Mouse (Mus musculus) midbrain, embryonic 10.5 days (tissue): Measurements from ENCODE around the gene Mapre3. TPM values are rescaled to one million over a fixed set of nuclear protein-coding genes. Genes with fewer than 3 reads are reported as not detected.

Source experiments
- DNase-seq: peaks from one replicate; pipeline ENCODE4 v3.0.0-alpha.2; 2017; ENCODE audit warnings: low spot score
- H3K27ac ChIP-seq: fragments of 300-500 bp; sonication (generic); replicated peaks from 2 replicates; pipeline ENCODE4 v1.5.1; 2016; ENCODE audit warnings: mild to moderate bottlenecking
- H3K27me3 ChIP-seq: fragments of 300-500 bp; sonication (generic); 2 replicates; pipeline ENCODE4 v1.6.1; 2016; ENCODE audit warnings: low read depth, mild to moderate bottlenecking; ENCODE audit not compliant: poor library complexity, severe bottlenecking
- H3K36me3 ChIP-seq: fragments of 300-500 bp; sonication (generic); 2 replicates; pipeline ENCODE4 v1.6.1; 2016; ENCODE audit warnings: mild to moderate bottlenecking, moderate library complexity
- H3K4me1 ChIP-seq: fragments of 300-500 bp; sonication (generic); 2 replicates; pipeline ENCODE4 v1.6.1; 2016
- H3K4me3 ChIP-seq: fragments of 300-500 bp; sonication (generic); 2 replicates; pipeline ENCODE4 v1.5.1; 2016; ENCODE audit warnings: mild to moderate bottlenecking, moderate library complexity
- H3K9me3 ChIP-seq: fragments of 300-500 bp; sonication (generic); replicated peaks from 2 replicates; pipeline ENCODE4 v1.6.1; 2016; ENCODE audit warnings: mild to moderate bottlenecking
- WGBS: fragments of 180-500 bp; shearing (Covaris S2); methylation state at CpG from one replicate; pipeline ENCODE4 v1.1.7; 2016; 5-methylcytosine and 5-hydroxymethylcytosine counted together
- polyA plus RNA-seq: library from polyadenylated mRNA; unstranded; fragments of >200 nt; fragmentation: Nextera tagmentation; extraction: Ambion mirVana; gene quantifications from 2 replicates; pipeline ENCODE4 v1.2.1, GENCODE M21; 2016

Mapre3 gene
- polyA plus RNA-seq, 1 experiment from 2014 or later = 22.9 TPM

DNA sequence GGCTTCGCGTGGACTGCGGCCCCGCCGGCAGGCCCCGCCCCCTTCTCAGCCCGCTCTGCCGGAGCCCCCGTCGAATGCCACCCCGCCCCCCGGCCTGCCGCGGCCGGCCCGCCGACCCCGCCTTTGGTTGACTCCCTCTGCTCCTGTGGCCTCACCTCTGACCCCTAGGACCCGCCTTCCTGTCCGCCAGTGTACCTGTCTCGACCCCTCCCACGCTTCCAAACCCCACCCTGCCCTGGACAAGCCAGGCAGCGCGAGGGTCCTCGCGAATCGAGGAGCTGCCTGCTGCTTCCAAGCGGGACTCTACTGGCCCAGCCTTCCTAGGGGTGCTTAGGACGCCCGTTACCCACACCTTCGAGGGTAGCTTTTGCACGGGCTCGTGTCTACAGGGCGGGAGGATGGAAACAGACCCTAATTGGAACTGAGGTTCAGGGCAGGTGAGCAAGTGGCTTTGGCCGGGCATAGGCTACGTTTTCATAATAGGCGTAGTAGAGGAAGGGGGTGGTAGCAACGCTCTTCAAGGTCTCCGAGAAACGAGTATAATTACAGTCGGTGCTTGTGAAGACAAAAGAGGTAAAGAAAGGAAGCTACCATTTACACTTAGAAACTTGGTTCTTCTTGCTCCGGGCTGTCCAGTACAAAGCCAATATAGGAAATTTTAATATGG is 74.8 kb downstream of the Mapre3 start:
- Histone ChIP-seq H3K4me1 (peaks cover 30% of the 10 kb centered on the region), H3K27ac (peak overlapping the region; percentile 94), H3K4me3 (peak overlapping the region; percentile 73), H3K36me3 (peaks cover 40% of the 10 kb centered on the region), H3K9me3 (no peaks in the 10 kb centered on the region), H3K27me3 (no peaks in the 10 kb centered on the region)
- 2% methylated on average over 41 of the region's 42 CpGs for WGBS
- no peak for DNase-seq

DNA sequence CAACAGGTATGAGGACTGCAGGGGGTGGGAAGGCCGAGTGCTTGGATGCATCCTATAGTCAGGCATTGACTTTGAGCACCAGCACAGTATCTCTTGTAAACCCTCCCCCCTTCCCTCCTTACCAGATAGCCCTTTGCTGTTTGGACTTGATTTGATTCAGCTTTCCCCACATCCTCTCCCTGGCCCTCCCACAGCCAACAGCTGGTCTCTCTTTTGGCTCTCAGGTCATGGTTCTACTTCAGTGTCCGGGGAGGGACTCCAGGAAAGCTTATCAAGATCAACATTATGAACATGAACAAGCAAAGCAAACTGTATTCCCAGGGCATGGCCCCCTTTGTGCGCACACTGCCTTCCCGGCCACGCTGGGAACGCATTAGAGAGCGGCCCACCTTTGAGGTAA is 75.9 kb downstream of the Mapre3 start:
- 88% methylated on average over 7 of the region's 7 CpGs for WGBS
- Histone ChIP-seq H3K4me1 (peaks cover 30% of the 10 kb centered on the region), H3K9me3 (no peaks in the 10 kb centered on the region), H3K27ac (peak overlapping the region; percentile 94; the same call in 1 of the 2 replicates), H3K4me3 (peak overlapping the region; percentile 73), H3K27me3 (no peaks in the 10 kb centered on the region), H3K36me3 (peaks cover 52% of the 10 kb centered on the region)
- DNase-seq = no peak

DNA sequence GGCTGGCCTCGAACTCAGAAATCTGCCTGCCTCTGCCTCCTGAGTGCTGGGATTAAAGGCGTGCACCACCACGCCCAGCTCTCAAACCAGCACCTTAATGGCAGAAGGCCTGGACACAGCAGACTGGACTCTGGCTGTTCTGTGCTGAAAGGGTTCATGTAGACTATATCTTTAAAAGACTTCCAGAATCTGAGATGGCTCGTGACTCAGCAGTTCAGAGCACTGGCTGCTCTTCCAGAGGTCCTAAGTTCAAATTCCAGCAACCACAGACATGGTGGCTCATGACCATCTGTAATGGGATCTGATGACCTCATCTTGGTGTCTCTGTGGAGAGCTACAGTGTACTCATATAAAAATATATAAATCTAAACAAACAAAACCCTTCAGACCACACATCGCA is 87.4 kb downstream of the Mapre3 start:
- DNase-seq = no peak
- no peak overlapping the region for H3K4me3 ChIP-seq
- WGBS = 94% methylated on average over 5 of the region's 5 CpGs
- H3K36me3 ChIP-seq = peaks cover 91% of the 10 kb centered on the region
- H3K27ac ChIP-seq = no peak overlapping the region
- H3K4me1 ChIP-seq = peaks cover 19% of the 10 kb centered on the region
- no peaks in the 10 kb centered on the region for H3K9me3 ChIP-seq
- H3K27me3 ChIP-seq = no peaks in the 10 kb centered on the region

DNA sequence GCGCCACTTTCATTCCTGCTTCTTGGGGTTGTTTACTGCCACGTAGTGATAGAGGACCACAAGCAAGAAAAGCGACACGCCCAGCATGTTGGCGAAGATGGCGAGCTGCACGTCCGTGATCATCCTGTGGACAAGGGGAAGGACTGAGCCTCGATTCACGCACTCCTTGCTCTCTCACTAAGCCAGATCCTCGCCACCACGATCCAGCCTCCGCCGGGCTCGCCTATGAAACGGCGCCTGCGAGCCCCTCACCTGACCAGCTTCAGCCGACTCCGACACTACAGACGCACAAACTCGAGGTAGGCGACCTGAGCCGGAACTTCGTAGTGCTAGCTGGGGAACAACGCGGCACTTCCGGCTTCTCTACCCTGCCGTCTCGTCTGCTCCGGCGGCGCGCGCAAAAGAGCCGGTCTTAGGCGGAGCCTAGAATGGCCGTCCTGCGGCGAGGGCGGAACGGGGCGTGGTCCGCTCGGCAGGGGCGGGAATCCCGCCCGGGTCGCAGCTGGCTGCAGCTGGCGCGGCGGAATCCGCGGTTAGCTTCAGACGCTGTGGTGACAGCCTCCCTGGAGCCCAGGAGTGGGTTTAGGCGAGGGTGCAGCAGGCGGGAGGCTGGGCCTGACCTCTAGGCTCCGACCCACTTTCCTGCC is 93.1 kb downstream of the Mapre3 start, which contains the start of gene Ost4:
Gene Ost4, minus strand, starts transcription at position 376 of the 647 bp plus-strand sequence.
- Histone ChIP-seq H3K27me3 (peaks cover 12% of the 10 kb centered on the region), H3K4me3 (peak within 1 kb of the TSS; percentile 70), H3K36me3 (peaks cover 38% of the 10 kb centered on the region), H3K27ac (peak within 1 kb of the TSS; percentile 92), H3K4me1 (peaks cover 39% of the 10 kb centered on the region), H3K9me3 (no peaks in the 10 kb centered on the region)
- WGBS = under 1% methylated on average over 58 of the region's 58 CpGs
- DNase-seq = peak; percentile 97

DNA sequence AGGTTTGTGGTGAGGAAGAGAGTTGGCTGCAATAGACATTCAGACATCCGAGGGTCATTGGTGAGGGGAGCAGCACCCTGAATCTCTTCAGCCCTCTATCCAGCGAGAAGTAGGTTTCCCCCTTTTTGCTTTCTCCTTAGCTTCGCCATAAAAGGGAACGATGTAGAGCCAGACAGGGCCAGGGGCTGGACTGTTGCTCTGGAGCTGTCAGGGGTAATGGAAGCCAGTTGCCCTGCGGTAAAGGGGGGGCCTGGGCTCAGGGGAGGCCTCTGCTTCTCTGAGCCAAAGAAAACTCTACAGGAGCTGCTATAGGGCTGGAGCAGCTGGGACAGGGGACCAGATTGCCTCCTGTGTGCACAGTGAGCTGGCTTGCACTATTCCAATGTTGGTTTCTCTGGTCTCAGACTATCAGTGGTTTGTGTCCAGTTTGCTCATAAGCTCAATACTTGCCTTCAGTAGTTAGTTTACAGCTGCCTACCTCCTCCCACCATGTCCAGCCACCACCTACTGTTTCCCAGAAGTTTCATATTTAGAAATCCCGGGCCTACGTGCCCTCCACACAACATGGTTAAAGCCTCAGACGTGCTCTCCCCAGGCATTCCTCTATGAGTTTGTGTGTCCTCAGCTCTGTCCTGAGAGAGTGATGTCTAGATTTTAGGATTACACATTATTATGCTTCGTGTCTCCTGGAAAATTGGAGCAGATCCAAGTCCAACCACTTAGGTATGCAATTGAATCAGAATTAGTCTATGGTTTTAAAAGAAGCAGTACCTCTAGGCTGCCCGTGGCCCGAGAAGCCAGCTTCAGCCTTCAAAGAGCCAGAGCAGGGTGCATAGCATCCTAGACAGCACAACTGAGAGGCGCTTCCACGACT is 94.2 kb downstream of the Mapre3 start:
- DNase-seq = no peak
- 56% methylated on average over 13 of the region's 13 CpGs for WGBS

DNA sequence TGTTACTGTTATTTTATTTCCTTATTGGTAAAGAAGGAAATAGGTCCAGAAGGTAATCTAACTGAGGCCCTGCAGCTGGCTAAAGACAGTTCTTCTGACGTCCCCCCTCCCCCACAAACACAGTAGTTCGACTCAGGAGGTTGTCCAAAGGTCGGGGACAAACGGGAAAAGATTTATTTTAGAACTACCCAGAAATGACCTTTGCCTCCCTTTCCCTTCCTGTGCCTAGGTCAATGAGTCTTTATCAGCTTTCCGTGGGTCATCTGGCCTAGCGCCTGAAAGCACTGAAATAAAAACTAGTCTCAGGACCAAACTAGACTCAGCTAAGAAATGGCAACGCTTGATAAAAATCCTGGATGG is 94.8 kb downstream of the Mapre3 start:
- Histone ChIP-seq H3K36me3 (peaks cover 20% of the 10 kb centered on the region), H3K9me3 (no peaks in the 10 kb centered on the region), H3K27me3 (peaks cover 12% of the 10 kb centered on the region), H3K4me1 (peaks cover 56% of the 10 kb centered on the region), H3K27ac (no peak overlapping the region), H3K4me3 (no peak overlapping the region)
- DNase-seq = no peak
- 56% methylated on average over 7 of the region's 7 CpGs for WGBS

More for the DNA sequence above, 94.2 kb downstream of the Mapre3 start:
- H3K4me1 ChIP-seq = peaks cover 50% of the 10 kb centered on the region
- H3K4me3 ChIP-seq = peak overlapping the region; percentile 70
- H3K27me3 ChIP-seq = peaks cover 12% of the 10 kb centered on the region
- H3K9me3 ChIP-seq = no peaks in the 10 kb centered on the region
- H3K27ac ChIP-seq = peak overlapping the region; percentile 92
- H3K36me3 ChIP-seq = peaks cover 26% of the 10 kb centered on the region

DNA sequence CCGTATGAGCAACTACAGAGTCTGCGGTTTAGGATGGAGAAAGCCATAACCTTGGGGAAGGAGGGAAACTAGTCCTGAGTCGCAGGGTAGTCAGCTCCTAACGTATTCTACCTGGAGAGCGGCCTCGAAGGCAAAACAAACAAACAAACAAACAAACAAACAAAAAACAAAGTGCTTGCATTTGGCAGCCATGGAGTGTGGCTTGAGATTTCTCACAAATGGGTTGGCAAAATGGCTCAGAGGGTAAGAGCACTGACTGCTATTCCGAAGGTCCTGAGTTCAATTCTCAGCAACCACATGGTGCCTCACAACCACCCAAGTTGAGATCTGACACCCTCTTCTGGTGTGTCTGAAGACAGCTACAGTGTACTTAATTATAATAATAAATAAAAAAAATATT is 95.4 kb downstream of the Mapre3 start:
- DNase-seq = no peak
- Histone ChIP-seq H3K27me3 (peaks cover 12% of the 10 kb centered on the region), H3K9me3 (no peaks in the 10 kb centered on the region), H3K4me3 (no peak overlapping the region), H3K4me1 (peaks cover 62% of the 10 kb centered on the region), H3K27ac (no peak overlapping the region), H3K36me3 (peaks cover 14% of the 10 kb centered on the region)
- WGBS = 89% methylated on average over 7 of the region's 7 CpGs

DNA sequence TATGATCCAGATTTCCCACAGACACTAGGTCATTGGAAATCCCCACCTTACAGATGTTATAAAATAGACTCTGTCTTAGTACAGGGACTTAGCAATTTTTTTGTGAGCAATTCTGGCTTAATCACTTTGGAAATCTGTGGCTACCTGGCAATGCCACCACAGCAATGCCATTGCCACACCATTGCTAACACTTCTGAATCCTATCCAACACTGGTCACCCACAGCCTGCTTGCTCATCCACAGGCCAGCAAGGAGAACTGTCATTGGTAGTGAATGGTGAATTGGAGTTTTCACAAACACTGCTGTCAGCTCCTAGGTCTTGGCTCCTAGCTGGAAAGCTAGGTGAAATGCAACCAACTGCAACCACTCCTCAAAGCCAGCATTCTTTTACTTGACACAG is 96.0 kb downstream of the Mapre3 start:
- peaks cover 8% of the 10 kb centered on the region for H3K36me3 ChIP-seq
- peaks cover 12% of the 10 kb centered on the region for H3K27me3 ChIP-seq
- no peaks in the 10 kb centered on the region for H3K9me3 ChIP-seq
- H3K27ac ChIP-seq = no peak overlapping the region
- H3K4me1 ChIP-seq = peaks cover 63% of the 10 kb centered on the region
- DNase-seq = no peak
- H3K4me3 ChIP-seq = no peak overlapping the region

DNA sequence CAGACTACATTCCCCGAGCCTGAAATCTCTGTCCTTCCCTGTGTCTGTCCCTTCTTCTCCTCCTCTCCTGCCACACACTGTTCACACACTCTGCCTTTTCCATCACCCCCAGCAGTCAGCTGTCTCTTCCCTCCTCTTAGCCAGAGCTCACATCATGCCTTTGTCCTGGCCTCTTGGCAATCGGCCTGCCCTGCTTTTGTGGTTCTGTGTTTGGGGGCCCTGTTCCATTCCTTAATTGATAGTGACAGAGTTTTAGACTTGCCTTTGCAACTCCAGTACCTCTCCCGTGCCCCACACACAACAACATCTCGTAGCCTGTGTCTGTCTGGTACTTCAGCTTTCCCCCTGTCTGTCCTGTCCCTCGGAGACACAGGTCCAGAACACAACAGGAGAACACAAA is 97.7 kb downstream of the Mapre3 start:
- Histone ChIP-seq H3K27me3 (peaks cover 12% of the 10 kb centered on the region), H3K4me1 (peaks cover 62% of the 10 kb centered on the region), H3K27ac (peak overlapping the region; percentile 87), H3K4me3 (no peak overlapping the region), H3K36me3 (no peaks in the 10 kb centered on the region), H3K9me3 (no peaks in the 10 kb centered on the region)
- 71% methylated on average over 5 of the region's 5 CpGs for WGBS
- DNase-seq = no peak

DNA sequence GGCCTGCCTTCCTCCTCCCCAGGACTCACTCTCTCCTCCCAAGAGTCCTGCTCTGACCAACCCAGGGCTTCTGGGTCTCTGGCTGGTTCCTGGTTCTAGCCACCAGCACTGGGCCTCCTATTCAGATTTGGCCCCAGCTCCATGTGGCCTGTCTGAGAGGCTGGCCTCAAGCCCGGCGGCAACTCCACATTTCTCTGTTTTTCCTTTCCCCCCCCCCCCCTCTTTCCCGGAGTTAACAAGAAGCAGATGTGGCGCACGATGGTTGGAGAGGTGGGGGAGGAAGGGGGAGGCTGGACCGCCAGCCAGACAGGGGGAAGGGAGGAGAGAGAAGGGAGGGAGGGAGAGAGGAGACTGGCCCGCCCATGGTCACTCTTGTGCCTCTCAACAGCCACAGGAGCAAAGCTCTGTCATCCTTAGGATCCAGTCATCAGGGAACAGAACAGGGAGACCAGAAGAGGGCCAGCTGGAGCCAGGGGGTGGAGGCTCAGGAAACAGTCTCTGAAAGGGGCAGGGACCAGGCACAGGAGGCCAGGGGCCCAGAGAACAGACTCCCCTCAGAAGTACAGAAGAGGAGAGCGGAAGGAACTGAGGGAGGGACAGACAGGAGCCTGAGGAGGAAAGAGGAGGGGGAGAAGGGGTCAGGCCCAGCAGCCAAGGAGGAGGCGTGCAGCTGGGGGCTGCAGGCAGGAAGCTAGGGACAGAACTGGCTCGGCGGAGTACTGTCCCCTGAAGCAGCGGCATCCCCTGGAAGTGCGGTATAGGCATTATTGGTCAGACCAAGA is 98.8 kb downstream of the Mapre3 start, which contains the start of gene Emilin1:
Gene Emilin1, plus strand, starts transcription at position 343 of the 782 bp plus-strand sequence.
- Histone ChIP-seq H3K4me3 (peak within 1 kb of the TSS; percentile 41), H3K4me1 (peaks cover 61% of the 10 kb centered on the region), H3K27me3 (peaks cover 10% of the 10 kb centered on the region), H3K27ac (peak within 1 kb of the TSS; percentile 87), H3K9me3 (no peaks in the 10 kb centered on the region), H3K36me3 (peaks cover 2% of the 10 kb centered on the region; the same call in 1 of the 2 replicates)
- peak; percentile 67 for DNase-seq
- WGBS = 32% methylated on average over 13 of the region's 13 CpGs

DNA sequence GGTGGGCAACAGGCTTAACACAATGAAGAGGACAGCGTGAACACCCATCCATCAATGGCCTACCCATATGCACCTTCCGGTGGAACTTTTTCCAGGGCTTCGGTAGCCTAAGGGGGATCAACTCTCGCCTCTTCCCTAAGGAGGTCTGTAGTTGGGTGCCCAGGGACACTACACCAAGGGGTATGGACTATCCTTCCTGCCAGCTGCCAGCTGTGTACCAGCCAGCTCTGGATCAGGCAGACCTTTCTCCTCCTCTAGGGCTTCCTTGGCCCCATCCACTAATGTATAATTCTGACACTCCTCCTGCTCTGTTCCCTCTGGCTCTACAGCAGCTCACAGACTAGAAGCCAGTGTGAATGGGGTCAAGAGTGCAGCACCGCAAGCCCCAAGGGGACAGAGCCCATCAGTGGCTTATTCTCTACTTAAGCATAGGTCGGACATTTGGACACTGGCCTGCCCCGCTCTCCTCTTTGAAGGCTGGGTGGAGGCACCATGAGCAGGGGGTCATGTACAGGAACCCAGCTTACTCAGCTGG is 99.7 kb downstream of the Mapre3 start:
- peak overlapping the region; percentile 87 for H3K27ac ChIP-seq
- 79% methylated on average over 7 of the region's 7 CpGs for WGBS
- peak overlapping the region; percentile 41 for H3K4me3 ChIP-seq
- H3K36me3 ChIP-seq = peaks cover 9% of the 10 kb centered on the region
- H3K4me1 ChIP-seq = peaks cover 56% of the 10 kb centered on the region
- H3K27me3 ChIP-seq = peaks cover under 1% of the 10 kb centered on the region; the same call in 1 of the 2 replicates
- no peak for DNase-seq
- H3K9me3 ChIP-seq = no peaks in the 10 kb centered on the region

DNA sequence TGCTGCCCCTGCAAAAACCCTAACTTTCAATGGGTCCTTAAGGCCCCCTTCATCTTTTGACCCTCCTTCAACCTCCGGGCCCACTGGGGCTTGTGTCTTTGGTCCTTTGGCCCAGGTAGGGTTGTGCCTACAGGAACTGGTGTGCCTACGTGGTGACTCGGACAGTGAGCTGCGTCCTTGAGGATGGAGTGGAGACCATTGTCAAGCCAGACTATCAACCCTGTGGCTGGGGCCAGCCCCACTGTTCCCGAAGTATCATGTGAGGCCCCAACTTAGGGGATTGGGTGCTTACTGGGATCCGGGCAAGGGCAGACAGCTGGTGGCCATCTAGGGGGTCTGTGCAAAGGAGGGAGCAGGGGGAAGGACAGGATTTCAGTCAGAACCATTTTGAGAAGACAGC is 100.4 kb downstream of the Mapre3 start:
- Histone ChIP-seq H3K36me3 (peaks cover 10% of the 10 kb centered on the region), H3K4me3 (peak overlapping the region; percentile 41), H3K4me1 (peaks cover 56% of the 10 kb centered on the region), H3K27me3 (peaks cover 4% of the 10 kb centered on the region; the same call in 1 of the 2 replicates), H3K27ac (peak overlapping the region; percentile 87), H3K9me3 (no peaks in the 10 kb centered on the region)
- WGBS = 85% methylated on average over 6 of the region's 6 CpGs
- no peak for DNase-seq
